7 mouse cellular contexts compared by ENCODE assay signal in genomic region chr4:155769880-155770512, GRCm38 (mm10). TPM values are rescaled to one million over a fixed set of nuclear protein-coding genes. Genes with fewer than 3 reads are reported as not detected.
A peak's percentile ranks its signal among the peaks of the same experiment; 100 is the strongest.
DNase-seq lines count a peak whose midpoint lies in the region; ATAC-seq and TF ChIP-seq lines count a peak whose summit lies in the region.

No protein-coding gene starts in this region.

- peak; percentile 92 for DNase-seq in adrenal gland, adult 2 months
- DNase-seq in embryo, embryonic 11.5 days (ENCODE audit: low read depth, low spot score), result peak; percentile 81
- peak; percentile 92 for DNase-seq in left cerebral cortex, postnatal 4 days
- DNase-seq in midbrain, embryonic 11.5 days (ENCODE audit: low spot score, missing footprints), result peak; percentile 99
- peak; percentile 90 for DNase-seq in right cerebral cortex, postnatal 4 days

- H3K27ac ChIP-seq in intestine, postnatal 0 days (ENCODE audit: low read depth, low read length), result peak overlapping the region; percentile 77; the same call in 1 of the 2 replicates
- no peak overlapping the region for H3K27ac ChIP-seq in midbrain, embryonic 11.5 days (ENCODE audit: low read depth, low read length)

- ATAC-seq in granulocyte monocyte progenitor cell, adult 5-6 weeks (replicated peaks; ENCODE audit: poor library complexity, severe bottlenecking), result peak; percentile 78
- ATAC-seq in intestine, postnatal 0 days, result peak; percentile 89
- peak; percentile 95 for ATAC-seq in midbrain, embryonic 11.5 days (ENCODE audit: low FRiP score)

- H3K4me1 ChIP-seq in intestine, postnatal 0 days (replicated peaks; ENCODE audit: control insufficient read depth, insufficient read depth, low read length), result 0 out of 2 replicates have a peak, but pooled peaks cover 6% of the 10 kb centered on the region
- peaks cover 12% of the 10 kb centered on the region for H3K4me1 ChIP-seq in midbrain, embryonic 11.5 days (ENCODE audit: control insufficient read depth, insufficient read depth, low read length)

- no peaks in the 10 kb centered on the region for H3K9me3 ChIP-seq in intestine, postnatal 0 days (ENCODE audit: control insufficient read depth)
- no peaks in the 10 kb centered on the region for H3K9me3 ChIP-seq in midbrain, embryonic 11.5 days (ENCODE audit: control insufficient read depth, low read length)

- intact Hi-C loops in left cerebral cortex, postnatal 4 days (cut with DNase I), result no loop called here

- WGBS in intestine, postnatal 0 days, result under 1% methylated on average over 39 of the region's 39 CpGs
- under 1% methylated on average over 39 of the region's 39 CpGs for WGBS in midbrain, embryonic 11.5 days

- no peaks in the 10 kb centered on the region; the same call in 1 of the 2 replicates for H3K36me3 ChIP-seq in intestine, postnatal 0 days (ENCODE audit: control insufficient read depth, insufficient read depth)
- no peaks in the 10 kb centered on the region for H3K36me3 ChIP-seq in midbrain, embryonic 11.5 days (ENCODE audit: control insufficient read depth, insufficient read depth, low read length)

- TF ChIP-seq CTCF in intestine, postnatal 0 days (IDR thresholded peaks at IDR 0.05; ENCODE audit: low read depth), result peak; percentile 99

- H3K4me2 ChIP-seq in intestine, postnatal 0 days (replicated peaks; ENCODE audit: low read depth), result peak overlapping the region; percentile 92
- H3K4me2 ChIP-seq in midbrain, embryonic 11.5 days, result peak overlapping the region; percentile 76

- peak overlapping the region; percentile 68 for H3K9ac ChIP-seq in intestine, postnatal 0 days (ENCODE audit: low read depth, low read length)
- H3K9ac ChIP-seq in midbrain, embryonic 11.5 days (ENCODE audit: low read length), result peak overlapping the region; percentile 81

- H3K27me3 ChIP-seq in intestine, postnatal 0 days (replicated peaks; ENCODE audit: control insufficient read depth, insufficient read depth, low read length), result no peaks in the 10 kb centered on the region
- H3K27me3 ChIP-seq in midbrain, embryonic 11.5 days (ENCODE audit: control insufficient read depth, insufficient read depth, low read length), result peaks cover 18% of the 10 kb centered on the region

- H3K4me3 ChIP-seq in intestine, postnatal 0 days (ENCODE audit: low read depth, low read length), result peak overlapping the region; percentile 56
- peak overlapping the region; percentile 49 for H3K4me3 ChIP-seq in midbrain, embryonic 11.5 days (ENCODE audit: low read depth, low read length)

RNA-seq across cellular contexts. Expression of gene Vwa1, which starts 4.5 kb away (rescaled TPM):
- total RNA-seq in adrenal gland, adult 2 months (2021), result 1 to 10 TPM; 2.5 to 4.8 TPM
- 9.4 and 12.0 TPM in 2 replicates for polyA plus RNA-seq in adrenal gland, adult 2 months (2012; rRNA removed)
- not detected in 2 replicates for total RNA-seq in granulocyte monocyte progenitor cell, adult 5-6 weeks (2014; fragmentation: Nextera tagmentation)
- 0.26 and 0.36 TPM in 2 replicates for total RNA-seq in granulocyte monocyte progenitor cell, adult 5-6 weeks (2017)
- 17.4 and 17.8 TPM in 2 replicates for polyA plus RNA-seq in intestine, postnatal 0 days (2015; fragmentation: Nextera tagmentation; extraction: Ambion mirVana)
- total RNA-seq in left cerebral cortex, postnatal 4 days (2021), result 10 to 100 TPM; 15.6 to 16.4 TPM
- 9.1 and 9.9 TPM in 2 replicates for polyA plus RNA-seq in midbrain, embryonic 11.5 days (2014; fragmentation: Nextera tagmentation; extraction: Ambion mirVana)

RNA-seq across cellular contexts. Expression of gene Atad3a, which starts 9.1 kb away (rescaled TPM):
- 10 to 100 TPM; 71.4 to 90.7 TPM for total RNA-seq in adrenal gland, adult 2 months (2021)
- 226 and 242 TPM in 2 replicates for polyA plus RNA-seq in adrenal gland, adult 2 months (2012; rRNA removed)
- 66.8 and 134 TPM in 2 replicates for total RNA-seq in granulocyte monocyte progenitor cell, adult 5-6 weeks (2014; fragmentation: Nextera tagmentation)
- 95.3 and 118 TPM in 2 replicates for total RNA-seq in granulocyte monocyte progenitor cell, adult 5-6 weeks (2017)
- 39.6 and 40.4 TPM in 2 replicates for polyA plus RNA-seq in intestine, postnatal 0 days (2015; fragmentation: Nextera tagmentation; extraction: Ambion mirVana)
- 10 to 100 TPM; 64.8 to 69.8 TPM for total RNA-seq in left cerebral cortex, postnatal 4 days (2021)
- 84.5 and 84.6 TPM in 2 replicates for polyA plus RNA-seq in midbrain, embryonic 11.5 days (2014; fragmentation: Nextera tagmentation; extraction: Ambion mirVana)

RNA-seq across cellular contexts. Expression of gene Tmem88b, which starts 15.7 kb away (rescaled TPM):
- under 1 TPM; 0.52 to 0.62 TPM for total RNA-seq in adrenal gland, adult 2 months (2021)
- 0.81 and 0.97 TPM in 2 replicates for polyA plus RNA-seq in adrenal gland, adult 2 months (2012; rRNA removed)
- total RNA-seq in granulocyte monocyte progenitor cell, adult 5-6 weeks (2014; fragmentation: Nextera tagmentation), result not detected in 2 replicates
- not detected in 2 replicates for total RNA-seq in granulocyte monocyte progenitor cell, adult 5-6 weeks (2017)
- polyA plus RNA-seq in intestine, postnatal 0 days (2015; fragmentation: Nextera tagmentation; extraction: Ambion mirVana), result 0.64 and 0.68 TPM in 2 replicates
- total RNA-seq in left cerebral cortex, postnatal 4 days (2021), result 1 to 10 TPM; 1.3 TPM
- polyA plus RNA-seq in midbrain, embryonic 11.5 days (2014; fragmentation: Nextera tagmentation; extraction: Ambion mirVana), result 0.14 and 0.21 TPM in 2 replicates

RNA-seq across cellular contexts. Expression of gene Ankrd65, which starts 20.2 kb away (rescaled TPM):
- total RNA-seq in adrenal gland, adult 2 months (2021), result not detected
- 0.11 and 0.16 TPM in 2 replicates for polyA plus RNA-seq in adrenal gland, adult 2 months (2012; rRNA removed)
- total RNA-seq in granulocyte monocyte progenitor cell, adult 5-6 weeks (2014; fragmentation: Nextera tagmentation), result not detected in 2 replicates
- not detected in 2 replicates for total RNA-seq in granulocyte monocyte progenitor cell, adult 5-6 weeks (2017)
- polyA plus RNA-seq in intestine, postnatal 0 days (2015; fragmentation: Nextera tagmentation; extraction: Ambion mirVana), result not detected in 2 replicates
- total RNA-seq in left cerebral cortex, postnatal 4 days (2021), result not detected
- not detected in 2 replicates for polyA plus RNA-seq in midbrain, embryonic 11.5 days (2014; fragmentation: Nextera tagmentation; extraction: Ambion mirVana)

RNA-seq across cellular contexts. Expression of gene Mrpl20, which starts 32.7 kb away (rescaled TPM):
- total RNA-seq in adrenal gland, adult 2 months (2021), result 100 to 1,000 TPM; 122 to 141 TPM
- 42.1 and 65.2 TPM in 2 replicates for polyA plus RNA-seq in adrenal gland, adult 2 months (2012; rRNA removed)
- 191 and 198 TPM in 2 replicates for total RNA-seq in granulocyte monocyte progenitor cell, adult 5-6 weeks (2014; fragmentation: Nextera tagmentation)
- 84.2 and 91.1 TPM in 2 replicates for total RNA-seq in granulocyte monocyte progenitor cell, adult 5-6 weeks (2017)
- polyA plus RNA-seq in intestine, postnatal 0 days (2015; fragmentation: Nextera tagmentation; extraction: Ambion mirVana), result 203 and 212 TPM in 2 replicates
- total RNA-seq in left cerebral cortex, postnatal 4 days (2021), result 100 to 1,000 TPM; 102 to 104 TPM
- 225 and 243 TPM in 2 replicates for polyA plus RNA-seq in midbrain, embryonic 11.5 days (2014; fragmentation: Nextera tagmentation; extraction: Ambion mirVana)
